Mouse (Mus musculus) myocyte (in vitro differentiated cells): ENCODE data around the gene Gtf2ird2. TPM values are rescaled to one million over a fixed set of nuclear protein-coding genes. Genes with fewer than 3 reads are reported as not detected.

Experiments
- H3K27me3 ChIP-seq: one replicate; pipeline ENCODE4 v1.6.1; 2011; ENCODE audit not compliant: control insufficient read depth, insufficient read depth, insufficient read length
- H3K36me3 ChIP-seq: one replicate; pipeline ENCODE4 v1.6.1; 2011; ENCODE audit not compliant: control insufficient read depth, insufficient read depth
- H3K4me2 ChIP-seq: one replicate; pipeline ENCODE4 v1.6.1; 2011; ENCODE audit warnings: low read depth, control low read depth
- H3K4me3 ChIP-seq: one replicate; pipeline ENCODE4 v1.5.1; 2011; ENCODE audit warnings: mild to moderate bottlenecking, control low read depth, moderate library complexity
- H3K79me2 ChIP-seq: one replicate; pipeline ENCODE4 v1.6.1; 2011; ENCODE audit not compliant: control insufficient read depth, insufficient read depth
- H3ac ChIP-seq: one replicate; pipeline ENCODE4 v1.6.1; 2011; ENCODE audit not compliant: control insufficient read depth, insufficient read length
- CEBPB ChIP-seq: IDR thresholded peaks from 2 replicates; pipeline ENCODE4 v1.6.1; 2011; ENCODE audit warnings: mild to moderate bottlenecking, moderate library complexity; ENCODE audit not compliant: poor library complexity, insufficient read depth, severe bottlenecking
- E2F4 ChIP-seq: IDR thresholded peaks from one replicate; pipeline ENCODE4 v1.6.1; 2011; ENCODE audit warnings: mild to moderate bottlenecking, control low read depth, moderate library complexity; ENCODE audit not compliant: insufficient read depth
- MAX ChIP-seq: IDR thresholded peaks from one replicate; pipeline ENCODE4 v1.6.1; 2011; ENCODE audit warnings: low read depth, mild to moderate bottlenecking, control low read depth
- MYOD1 ChIP-seq, 3 experiments: IDR thresholded peaks; one replicate each; pipeline ENCODE4 v1.6.1; 2011; ENCODE audit warnings: control low read depth in 2 of 3, low read depth in 2 of 3, mild to moderate bottlenecking in 2 of 3, moderate library complexity in 1 of 3; ENCODE audit not compliant: insufficient read length in 2 of 3, control insufficient read depth in 1 of 3
- MYOG ChIP-seq, 3 experiments: IDR thresholded peaks; one replicate each; pipeline ENCODE4 v1.6.1; 2011; ENCODE audit warnings: control low read depth in 2 of 3, low read depth in 2 of 3, mild to moderate bottlenecking in 2 of 3; ENCODE audit not compliant: insufficient read length in 2 of 3, control insufficient read depth in 1 of 3, insufficient read depth in 1 of 3
- POLR2A ChIP-seq: IDR thresholded peaks from one replicate; pipeline ENCODE4 v1.6.1; 2011; ENCODE audit warnings: low read depth, mild to moderate bottlenecking, control low read depth, moderate library complexity; ENCODE audit not compliant: insufficient read length
- POLR2AphosphoS2 ChIP-seq: IDR thresholded peaks from one replicate; pipeline ENCODE4 v1.6.1; 2011; ENCODE audit warnings: low read depth, control low read depth; ENCODE audit not compliant: insufficient read length
- REST ChIP-seq: IDR thresholded peaks from one replicate; pipeline ENCODE4 v1.6.1; 2011; ENCODE audit warnings: mild to moderate bottlenecking, control low read depth, moderate library complexity; ENCODE audit not compliant: insufficient read depth, insufficient read length
- SRF ChIP-seq: IDR thresholded peaks from one replicate; pipeline ENCODE4 v1.6.1; 2011; ENCODE audit warnings: low read depth; ENCODE audit not compliant: control insufficient read depth, insufficient read length
- TCF12 ChIP-seq: IDR thresholded peaks from one replicate; pipeline ENCODE4 v1.6.1; 2011; ENCODE audit warnings: mild to moderate bottlenecking, control low read depth; ENCODE audit not compliant: poor library complexity, insufficient read depth, severe bottlenecking
- TCF3 ChIP-seq: IDR thresholded peaks from one replicate; pipeline ENCODE4 v1.6.1; 2011; ENCODE audit warnings: low read depth, control low read depth; ENCODE audit not compliant: insufficient read length
- USF1 ChIP-seq: IDR thresholded peaks from one replicate; pipeline ENCODE4 v1.6.1; 2011; ENCODE audit warnings: low read depth, mild to moderate bottlenecking, control low read depth, moderate library complexity
- polyA plus RNA-seq: library from polyadenylated mRNA; unstranded; fragments of >200 nt; fragmentation: generic; extraction: Trizol; gene quantifications from one replicate; pipeline ENCODE4 v1.2.1, GENCODE M21; 2012; ENCODE audit warnings: missing spikeins

Gene Gtf2ird2
- polyA plus RNA-seq, 1 experiment = 4.8 TPM

- H3K36me3 ChIP-seq = peaks cover 21% of the 10 kb centered on the region
- H3K79me2 ChIP-seq = no peaks in the 10 kb centered on the region
- H3K4me3 ChIP-seq = no peak overlapping the region
- no peak overlapping the region for H3ac ChIP-seq
- no peak for TF ChIP-seq MAX
- peak; percentile 20 for TF ChIP-seq POLR2AphosphoS2
- no peak overlapping the region for H3K4me2 ChIP-seq
- H3K27me3 ChIP-seq = no peaks in the 10 kb centered on the region
Measured at GRCm38 (mm10) chr5:134271421-134271820, 87.6 kb downstream of the Gtf2ird2 start.

- H3ac ChIP-seq = no peak overlapping the region
- no peaks in the 10 kb centered on the region for H3K79me2 ChIP-seq
- peaks cover 15% of the 10 kb centered on the region for H3K36me3 ChIP-seq
- TF ChIP-seq TCF12 (no peak), REST (no peak), POLR2AphosphoS2 (no peak), E2F4 (no peak), USF1 (no peak), SRF (no peak), MAX (no peak), POLR2A (no peak), MYOG (IDR thresholded peaks at IDR 0.05; ENCODE audit: control insufficient read depth in 1 of 3, insufficient read depth in 1 of 3, insufficient read length in 2 of 3, low read depth in 2 of 3) (no peak), CEBPB (no peak), MYOD1 (IDR thresholded peaks at IDR 0.05; ENCODE audit: control insufficient read depth in 1 of 3, insufficient read length in 2 of 3, low read depth in 2 of 3) (no peak), TCF3 (no peak)
- no peaks in the 10 kb centered on the region for H3K27me3 ChIP-seq
- no peak overlapping the region for H3K4me2 ChIP-seq
- no peak overlapping the region for H3K4me3 ChIP-seq
Measured at GRCm38 (mm10) chr5:134272761-134273160, 88.9 kb downstream of the Gtf2ird2 start.

DNA sequence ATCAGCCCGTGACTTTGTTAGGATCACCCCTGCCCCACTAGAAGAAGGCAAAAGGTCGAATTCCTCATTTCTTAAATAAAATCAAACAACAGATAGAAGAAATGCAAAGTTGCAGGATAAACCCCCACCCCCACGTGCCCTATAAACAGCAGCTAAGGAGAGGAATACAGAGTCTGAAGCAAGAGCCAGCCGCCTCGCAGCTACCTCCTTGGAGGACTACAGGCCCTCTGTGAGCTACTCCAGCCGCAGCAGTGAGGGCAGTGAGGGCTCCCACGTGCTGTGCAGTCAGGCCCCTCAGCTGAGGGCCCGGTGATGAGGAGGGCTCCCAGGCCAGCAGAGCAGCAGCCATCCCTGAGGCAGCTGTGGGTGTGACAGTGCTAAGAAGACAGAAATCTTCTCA is 89.9 kb downstream of the Gtf2ird2 start:
- Histone ChIP-seq H3ac (no peak overlapping the region), H3K27me3 (no peaks in the 10 kb centered on the region), H3K4me2 (no peak overlapping the region), H3K36me3 (peaks cover 15% of the 10 kb centered on the region), H3K79me2 (no peaks in the 10 kb centered on the region), H3K4me3 (no peak overlapping the region)
- TF ChIP-seq REST (no peak), USF1 (no peak), TCF12 (no peak), SRF (no peak), POLR2AphosphoS2 (no peak), MYOG (IDR thresholded peaks at IDR 0.05; ENCODE audit: control insufficient read depth in 1 of 3, insufficient read depth in 1 of 3, insufficient read length in 2 of 3, low read depth in 2 of 3) (no peak), TCF3 (no peak), POLR2A (no peak), CEBPB (no peak), MYOD1 (IDR thresholded peaks at IDR 0.05; ENCODE audit: control insufficient read depth in 1 of 3, insufficient read length in 2 of 3, low read depth in 2 of 3) (no peak), MAX (no peak)

Other genes starting within 250 kb of the Gtf2ird2 start
- gene Castor2, start 84.3 kb upstream of the Gtf2ird2 start, polyA plus RNA-seq = 7.3 TPM
- 16.9 TPM for gene Rcc1l, start 7.2 kb upstream of the Gtf2ird2 start, polyA plus RNA-seq
- gene Ncf1, start 45.6 kb downstream of the Gtf2ird2 start, polyA plus RNA-seq = 1.4 TPM
- 79.7 TPM for gene Gtf2i, start 130.7 kb downstream of the Gtf2ird2 start, polyA plus RNA-seq